Mouse (Mus musculus): ENCODE measurements around the gene Cidec. TPM values are rescaled to one million over a fixed set of nuclear protein-coding genes. Genes with fewer than 3 reads are reported as not detected.

Cidec gene
- polyA plus RNA-seq, 1 experiment from 2014 or later, result not detected

- peaks cover 46% of the 10 kb centered on the region for H3K36me3 ChIP-seq (replicated peaks)
- 89% methylated on average over 6 of the region's 6 CpGs for WGBS
- no peak overlapping the region for H3K9ac ChIP-seq
- no peak overlapping the region for H3K27ac ChIP-seq
- H3K4me3 ChIP-seq, result peak overlapping the region; percentile 100
- H3K27me3 ChIP-seq (replicated peaks), result no peaks in the 10 kb centered on the region
- ATAC-seq (replicated peaks), result no peak
- peak overlapping the region; percentile 95 for H3K4me2 ChIP-seq
- H3K9me3 ChIP-seq, result no peaks in the 10 kb centered on the region
- H3K4me1 ChIP-seq, result peaks cover 26% of the 10 kb centered on the region
These were observed 56.3 kb downstream of the Cidec start for GRCm38 (mm10) chr6:113379246-113379645.

DNA sequence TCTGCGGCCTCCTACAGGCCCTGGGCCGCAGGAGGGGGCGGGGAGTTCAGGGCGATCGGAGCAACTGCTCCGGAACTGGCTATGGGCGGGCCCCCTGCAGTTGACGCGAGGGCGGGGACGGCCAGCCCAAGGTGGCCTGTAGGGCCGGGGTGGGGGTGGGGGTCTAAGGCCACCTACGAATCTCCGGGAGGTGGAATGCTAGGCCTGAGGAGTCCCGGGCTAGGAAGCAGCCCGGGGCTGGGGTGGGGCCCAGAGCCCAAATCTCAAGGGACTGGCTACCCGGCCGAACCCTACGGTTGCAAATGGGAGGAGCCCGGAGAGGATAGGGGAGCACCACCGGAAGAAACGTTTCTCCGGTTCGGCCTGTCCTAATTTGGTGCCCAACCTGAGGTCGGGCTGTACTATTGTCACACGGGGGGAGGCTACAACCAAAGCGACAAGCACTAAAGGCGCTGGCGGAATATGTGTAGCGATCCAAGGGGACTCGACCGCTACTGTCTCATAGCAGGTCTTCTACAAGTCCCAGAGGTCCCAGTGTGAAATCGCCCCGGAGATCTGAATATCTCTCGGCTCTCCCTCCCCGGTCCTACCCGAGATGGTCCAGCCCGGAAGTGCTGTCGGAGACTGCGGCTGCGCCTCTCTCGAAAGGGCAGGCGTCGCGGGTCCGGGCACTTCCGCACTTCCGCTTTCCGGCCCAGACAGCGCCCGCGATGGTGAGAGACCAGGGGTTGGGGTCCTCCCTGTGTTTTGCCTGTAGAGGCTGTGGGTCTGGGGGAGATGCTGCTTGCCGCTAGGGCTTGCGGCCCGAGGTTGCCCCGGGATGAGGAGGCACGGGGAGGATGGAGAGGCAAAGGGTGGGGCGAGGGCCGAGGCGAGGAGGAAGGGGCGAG, 57.8 kb downstream of the Cidec start, which contains the start of the genes Tada3 and Arpc4:
TSS of gene Tada3 (minus strand) at position 388 of the 890 bp plus-strand sequence.
TSS of gene Arpc4 (plus strand) at position 620 of the 890 bp plus-strand sequence.
- Histone ChIP-seq H3K27me3 (replicated peaks) (no peaks in the 10 kb centered on the region), H3K36me3 (replicated peaks) (peaks cover 46% of the 10 kb centered on the region), H3K27ac (peak within 1 kb of the TSS; percentile 97), H3K4me1 (peaks cover 26% of the 10 kb centered on the region), H3K9ac (peak within 1 kb of the TSS; percentile 98), H3K4me3 (peak within 1 kb of the TSS; percentile 100), H3K4me2 (peak within 1 kb of the TSS; percentile 95), H3K9me3 (no peaks in the 10 kb centered on the region)
- 1% methylated on average over 61 of the region's 61 CpGs for WGBS
- ATAC-seq (replicated peaks), result peak; percentile 97

- 8% methylated on average over 7 of the region's 7 CpGs for WGBS
- peak overlapping the region; percentile 97 for H3K27ac ChIP-seq
- no peaks in the 10 kb centered on the region for H3K9me3 ChIP-seq
- no peak for ATAC-seq (replicated peaks)
- H3K27me3 ChIP-seq (replicated peaks), result no peaks in the 10 kb centered on the region
- peak overlapping the region; percentile 95 for H3K4me2 ChIP-seq
- peaks cover 26% of the 10 kb centered on the region for H3K4me1 ChIP-seq
- H3K36me3 ChIP-seq (replicated peaks), result peaks cover 47% of the 10 kb centered on the region
- H3K9ac ChIP-seq, result peak overlapping the region; percentile 98
- peak overlapping the region; percentile 100 for H3K4me3 ChIP-seq
These were observed 58.4 kb downstream of the Cidec start for GRCm38 (mm10) chr6:113377172-113377495.

Small RNA genes lying within 50 kb of the gene (microRNA-seq; reads per million reads assigned to microRNA genes)
- gene Gm24387, result not detected

Other genes with a start within 250 kb of the Cidec start
- 75.6 and 80.7 TPM in 2 replicates for gene Lhfpl4, start 240.4 kb downstream of the Cidec start, polyA plus RNA-seq (2015; fragmentation: Nextera tagmentation; extraction: Ambion mirVana)
- gene Mtmr14, start 197.9 kb downstream of the Cidec start, polyA plus RNA-seq (2015; fragmentation: Nextera tagmentation; extraction: Ambion mirVana), result 40.1 and 40.4 TPM in 2 replicates
- gene Cpne9, start 153.5 kb downstream of the Cidec start, polyA plus RNA-seq (2015; fragmentation: Nextera tagmentation; extraction: Ambion mirVana), result 2.0 and 2.3 TPM in 2 replicates
- 17.9 and 18.9 TPM in 2 replicates for gene Brpf1, start 128.6 kb downstream of the Cidec start, polyA plus RNA-seq (2015; fragmentation: Nextera tagmentation; extraction: Ambion mirVana)
- 9.6 and 11.1 TPM in 2 replicates for gene Ogg1, start 108.8 kb downstream of the Cidec start, polyA plus RNA-seq (2015; fragmentation: Nextera tagmentation; extraction: Ambion mirVana)
- 117 and 124 TPM in 2 replicates for gene Camk1, start 91.8 kb downstream of the Cidec start, polyA plus RNA-seq (2015; fragmentation: Nextera tagmentation; extraction: Ambion mirVana)
- gene Tada3, start 57.9 kb downstream of the Cidec start, polyA plus RNA-seq (2015; fragmentation: Nextera tagmentation; extraction: Ambion mirVana), result 80.4 and 81.6 TPM in 2 replicates
- gene Arpc4, start 57.6 kb downstream of the Cidec start, polyA plus RNA-seq (2015; fragmentation: Nextera tagmentation; extraction: Ambion mirVana), result 430 and 433 TPM in 2 replicates
- gene Ttll3, start 46.5 kb downstream of the Cidec start, polyA plus RNA-seq (2015; fragmentation: Nextera tagmentation; extraction: Ambion mirVana), result 15.1 TPM in 2 replicates
- gene Rpusd3, start 16.4 kb downstream of the Cidec start, polyA plus RNA-seq (2015; fragmentation: Nextera tagmentation; extraction: Ambion mirVana), result 19.0 and 21.2 TPM in 2 replicates
- 94.9 and 101 TPM in 2 replicates for gene Jagn1, start 6.8 kb upstream of the Cidec start, polyA plus RNA-seq (2015; fragmentation: Nextera tagmentation; extraction: Ambion mirVana)
- gene Il17re, start 22.7 kb upstream of the Cidec start, polyA plus RNA-seq (2015; fragmentation: Nextera tagmentation; extraction: Ambion mirVana), result 0.08 and 0.41 TPM in 2 replicates
- gene Il17rc, start 35.7 kb upstream of the Cidec start, polyA plus RNA-seq (2015; fragmentation: Nextera tagmentation; extraction: Ambion mirVana), result 3.4 and 4.8 TPM in 2 replicates
- 74.8 and 79.0 TPM in 2 replicates for gene Creld1, start 47.5 kb upstream of the Cidec start, polyA plus RNA-seq (2015; fragmentation: Nextera tagmentation; extraction: Ambion mirVana)
- gene Prrt3, start 66.2 kb upstream of the Cidec start, polyA plus RNA-seq (2015; fragmentation: Nextera tagmentation; extraction: Ambion mirVana), result 13.1 and 13.5 TPM in 2 replicates
- 104 and 105 TPM in 2 replicates for gene Emc3, start 95.9 kb upstream of the Cidec start, polyA plus RNA-seq (2015; fragmentation: Nextera tagmentation; extraction: Ambion mirVana)
- 2.1 and 2.6 TPM in 2 replicates for gene Fancd2, start 95.9 kb upstream of the Cidec start, polyA plus RNA-seq (2015; fragmentation: Nextera tagmentation; extraction: Ambion mirVana)
- 0.20 and 0.27 TPM in 2 replicates for gene Fancd2os, start 165.0 kb upstream of the Cidec start, polyA plus RNA-seq (2015; fragmentation: Nextera tagmentation; extraction: Ambion mirVana)
- gene Brk1, start 169.0 kb upstream of the Cidec start, polyA plus RNA-seq (2015; fragmentation: Nextera tagmentation; extraction: Ambion mirVana), result 224 and 232 TPM in 2 replicates
- gene Vhl, start 188.2 kb upstream of the Cidec start, polyA plus RNA-seq (2015; fragmentation: Nextera tagmentation; extraction: Ambion mirVana), result 75.8 and 79.0 TPM in 2 replicates
- 3.0 and 4.3 TPM in 2 replicates for gene Irak2, start 202.7 kb upstream of the Cidec start, polyA plus RNA-seq (2015; fragmentation: Nextera tagmentation; extraction: Ambion mirVana)

All from midbrain, embryonic 15.5 days (tissue).